Mouse (Mus musculus): ENCODE results near the gene Uckl1.

Gene Uckl1

GRCm38 (mm10) chr2:181520118-181520935, 64.4 kb downstream of the Uckl1 start, which contains the start of gene Dnajc5:
Gene Dnajc5 (plus strand): TSS chr2:181520485.
- DNase-seq (ENCODE audit: low spot score in 2 of 2) = peak; percentile 89 to 94

DNA sequence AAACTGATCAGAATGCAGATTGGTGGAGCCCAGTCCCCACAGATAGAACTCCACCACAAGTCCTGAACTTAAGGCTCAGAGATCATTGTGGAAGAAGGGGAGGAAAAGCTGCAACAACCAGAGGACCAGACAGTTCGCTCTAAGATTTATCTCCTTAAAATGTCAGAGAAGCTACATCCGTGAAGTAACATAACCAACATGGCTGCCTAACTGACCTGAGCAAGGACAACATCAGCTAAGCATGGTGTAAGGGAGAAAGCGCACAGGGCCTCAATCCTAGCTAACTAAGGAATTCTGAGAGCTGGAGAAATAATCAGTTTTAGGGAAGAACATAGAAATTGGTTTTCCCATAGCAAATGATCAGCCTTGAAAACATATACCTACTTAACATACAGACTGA, 65.5 kb downstream of the Uckl1 start:
- no peak for DNase-seq (ENCODE audit: low spot score in 2 of 2)
